Mouse (Mus musculus) lung, embryonic 16.5 days (tissue): ENCODE data around the gene Igfbp5. TPM values are rescaled to one million over a fixed set of nuclear protein-coding genes. Genes with fewer than 3 reads are reported as not detected.

Experiments used
- ATAC-seq: fragments of 200-750 bp; cut with Nextera tagmentation; 2 replicates; pipeline ENCODE4 v1.8.0; 2017; ENCODE audit warnings: low read depth, mild to moderate bottlenecking, moderate library complexity
- H3K27ac ChIP-seq: fragments of 300-500 bp; sonication (generic); 2 replicates; pipeline ENCODE4 v1.5.1; 2014; ENCODE audit warnings: mild to moderate bottlenecking, control low read depth, low read length
- H3K27me3 ChIP-seq: fragments of 300-500 bp; sonication (generic); 2 replicates; pipeline ENCODE4 v1.6.1; 2014; ENCODE audit warnings: low read depth, low read length, mixed read lengths; ENCODE audit not compliant: control insufficient read depth, insufficient read depth
- H3K36me3 ChIP-seq: fragments of 300-500 bp; sonication (generic); 2 replicates; pipeline ENCODE4 v1.6.1; 2014; ENCODE audit warnings: low read length; ENCODE audit not compliant: control insufficient read depth, insufficient read depth
- H3K4me1 ChIP-seq: fragments of 300-500 bp; sonication (generic); replicated peaks from 2 replicates; pipeline ENCODE4 v1.6.1; 2014; ENCODE audit warnings: low read length, mixed read lengths; ENCODE audit not compliant: control insufficient read depth, insufficient read depth
- H3K4me2 ChIP-seq: fragments of 300-500 bp; sonication (generic); 2 replicates; pipeline ENCODE4 v1.6.1; 2014; ENCODE audit warnings: low read depth, low read length, control low read depth
- H3K4me3 ChIP-seq: fragments of 300-500 bp; sonication (generic); 2 replicates; pipeline ENCODE4 v1.5.1; 2014; ENCODE audit warnings: mild to moderate bottlenecking, low read length, control low read depth
- H3K9ac ChIP-seq: fragments of 300-500 bp; sonication (generic); 2 replicates; pipeline ENCODE4 v1.6.1; 2014; ENCODE audit warnings: low read length, control low read depth
- H3K9me3 ChIP-seq: fragments of 300-500 bp; sonication (generic); 2 replicates; pipeline ENCODE4 v1.6.1; 2016; ENCODE audit warnings: low read length; ENCODE audit not compliant: control insufficient read depth
- WGBS: fragments of 180-500 bp; shearing (Covaris S2); extraction: QIAGEN DNeasy Blood & Tissue Kit; methylation state at CpG from one replicate; pipeline ENCODE4 v1.1.7; 2014; 5-methylcytosine and 5-hydroxymethylcytosine counted together
- polyA plus RNA-seq: library from polyadenylated mRNA; unstranded; fragments of >200 nt; fragmentation: Nextera tagmentation; extraction: Ambion mirVana; gene quantifications from 2 replicates; pipeline ENCODE4 v1.2.1, GENCODE M21; 2015

Gene Igfbp5
- polyA plus RNA-seq, 1 experiment from 2014 or later = 72.4 TPM

DNA sequence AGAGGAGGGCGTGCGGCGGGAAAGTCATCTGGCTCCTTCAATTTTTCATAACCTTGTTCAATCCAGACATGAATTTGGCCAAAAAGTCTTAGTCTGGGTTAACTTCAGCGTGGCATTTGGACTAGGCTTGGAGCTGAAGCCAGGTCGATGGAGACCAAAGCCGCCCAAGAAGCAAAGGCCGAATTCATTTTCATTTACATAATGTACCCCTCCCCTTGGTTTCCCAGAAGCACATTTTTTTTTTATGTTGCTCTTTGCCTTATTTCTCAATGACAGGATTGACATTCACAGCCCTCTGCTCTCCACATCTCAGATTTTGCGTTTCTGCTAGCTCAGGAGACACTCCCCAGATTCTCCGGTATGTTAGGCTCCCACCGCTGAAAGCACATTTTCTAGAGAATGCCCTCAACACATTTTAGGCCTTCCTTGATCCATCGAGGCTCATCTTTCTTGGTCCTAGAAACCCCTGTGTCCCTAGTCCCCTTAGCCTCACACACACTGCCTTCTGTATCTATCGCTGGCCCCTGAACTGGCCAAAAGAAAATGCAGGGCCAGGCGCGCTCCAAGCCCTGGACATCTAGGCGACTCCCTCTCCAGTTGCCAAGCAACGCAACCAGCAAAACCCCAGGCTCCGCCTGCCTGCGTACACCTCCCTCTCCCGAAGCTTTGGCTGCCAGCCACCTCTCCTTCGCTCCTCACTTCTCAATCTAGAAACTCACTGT lies 3.9 kb downstream of the Igfbp5 start:
- peak overlapping the region; percentile 40 for H3K9ac ChIP-seq
- WGBS = 1% methylated on average over 20 of the region's 20 CpGs
- peak overlapping the region; percentile 64 for H3K4me3 ChIP-seq
- peak overlapping the region; percentile 70 for H3K4me2 ChIP-seq
- peaks cover 37% of the 10 kb centered on the region for H3K4me1 ChIP-seq
- no peaks in the 10 kb centered on the region for H3K36me3 ChIP-seq
- no peaks in the 10 kb centered on the region for H3K9me3 ChIP-seq
- peak overlapping the region; percentile 58 for H3K27ac ChIP-seq
- peaks cover 12% of the 10 kb centered on the region for H3K27me3 ChIP-seq
- ATAC-seq = peak; percentile 65

DNA sequence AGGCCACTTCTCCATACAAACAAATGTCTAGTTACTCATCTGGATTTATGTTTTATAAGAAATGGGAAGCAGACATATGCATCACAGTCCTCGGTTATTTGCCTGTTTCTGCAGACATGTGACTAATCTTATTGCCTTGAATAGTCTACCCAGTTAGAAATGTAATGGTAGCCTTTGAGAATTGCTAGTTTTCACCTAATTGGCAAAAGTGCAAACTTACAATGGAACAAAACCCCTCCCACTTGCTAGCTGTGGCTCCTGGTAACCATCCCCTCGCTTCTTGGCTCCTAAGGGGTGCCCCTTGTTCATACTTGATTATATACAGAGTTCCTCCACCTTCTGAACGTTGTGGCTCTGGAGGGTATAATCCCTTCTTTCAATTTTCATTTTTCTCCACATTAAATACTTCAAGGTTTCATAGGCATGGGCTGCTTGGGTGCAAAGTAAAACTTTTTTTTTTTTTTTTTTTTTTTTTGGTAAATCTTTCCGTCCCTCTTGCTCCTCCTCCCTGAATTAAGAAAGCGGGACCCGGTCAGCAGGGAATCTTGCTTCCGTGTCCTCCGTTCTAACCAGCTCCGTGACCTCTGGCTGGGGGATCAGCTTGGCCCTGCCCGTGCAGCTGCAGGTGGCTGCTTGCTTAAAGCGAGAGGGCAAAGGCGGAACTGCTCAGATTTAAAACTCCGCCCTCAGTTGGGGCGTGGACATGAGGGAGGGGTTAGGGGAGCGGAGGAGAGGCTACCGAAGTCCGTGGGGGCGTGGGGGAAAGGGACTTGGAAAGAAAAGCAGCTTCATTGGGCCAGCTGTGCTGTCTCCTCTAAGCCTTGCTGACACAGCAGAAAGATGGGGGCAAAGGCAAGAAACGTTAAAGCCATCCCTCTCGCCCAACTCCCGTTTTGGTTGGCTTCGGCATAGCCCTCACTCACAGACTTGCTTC lies 4.7 kb downstream of the Igfbp5 start:
- Histone ChIP-seq H3K27ac (peak overlapping the region; percentile 58), H3K4me3 (peak overlapping the region; percentile 64), H3K9me3 (no peaks in the 10 kb centered on the region), H3K36me3 (no peaks in the 10 kb centered on the region), H3K4me2 (peak overlapping the region; percentile 70), H3K27me3 (peaks cover 12% of the 10 kb centered on the region), H3K4me1 (peaks cover 31% of the 10 kb centered on the region), H3K9ac (peak overlapping the region; percentile 40)
- ATAC-seq = peak; percentile 35
- WGBS = 7% methylated on average over 22 of the region's 22 CpGs

DNA sequence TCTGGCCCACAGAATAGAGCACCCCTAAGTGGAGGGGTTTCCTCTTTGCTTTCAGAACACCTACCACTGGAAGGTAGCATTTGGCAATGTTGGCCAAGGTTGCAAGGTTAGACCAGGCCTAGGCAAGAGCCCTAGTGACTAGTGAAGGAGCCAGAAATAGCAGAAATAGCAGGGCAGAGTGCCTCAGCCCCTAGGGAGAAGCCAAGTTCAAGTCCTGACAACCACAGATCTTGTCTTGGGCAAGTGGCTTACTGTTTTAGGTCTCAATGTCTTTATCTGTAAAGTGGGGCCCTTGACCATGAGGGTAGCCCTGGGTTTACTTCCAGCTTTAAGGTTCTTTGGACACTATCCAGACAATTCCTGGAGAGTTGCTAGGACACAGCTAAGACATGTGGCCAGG lies 5.4 kb downstream of the Igfbp5 start:
- Histone ChIP-seq H3K4me1 (peaks cover 30% of the 10 kb centered on the region), H3K4me2 (no peak overlapping the region), H3K9ac (no peak overlapping the region), H3K36me3 (no peaks in the 10 kb centered on the region), H3K9me3 (no peaks in the 10 kb centered on the region), H3K27me3 (peaks cover 12% of the 10 kb centered on the region), H3K27ac (no peak overlapping the region), H3K4me3 (no peak overlapping the region)
- ATAC-seq = no peak

DNA sequence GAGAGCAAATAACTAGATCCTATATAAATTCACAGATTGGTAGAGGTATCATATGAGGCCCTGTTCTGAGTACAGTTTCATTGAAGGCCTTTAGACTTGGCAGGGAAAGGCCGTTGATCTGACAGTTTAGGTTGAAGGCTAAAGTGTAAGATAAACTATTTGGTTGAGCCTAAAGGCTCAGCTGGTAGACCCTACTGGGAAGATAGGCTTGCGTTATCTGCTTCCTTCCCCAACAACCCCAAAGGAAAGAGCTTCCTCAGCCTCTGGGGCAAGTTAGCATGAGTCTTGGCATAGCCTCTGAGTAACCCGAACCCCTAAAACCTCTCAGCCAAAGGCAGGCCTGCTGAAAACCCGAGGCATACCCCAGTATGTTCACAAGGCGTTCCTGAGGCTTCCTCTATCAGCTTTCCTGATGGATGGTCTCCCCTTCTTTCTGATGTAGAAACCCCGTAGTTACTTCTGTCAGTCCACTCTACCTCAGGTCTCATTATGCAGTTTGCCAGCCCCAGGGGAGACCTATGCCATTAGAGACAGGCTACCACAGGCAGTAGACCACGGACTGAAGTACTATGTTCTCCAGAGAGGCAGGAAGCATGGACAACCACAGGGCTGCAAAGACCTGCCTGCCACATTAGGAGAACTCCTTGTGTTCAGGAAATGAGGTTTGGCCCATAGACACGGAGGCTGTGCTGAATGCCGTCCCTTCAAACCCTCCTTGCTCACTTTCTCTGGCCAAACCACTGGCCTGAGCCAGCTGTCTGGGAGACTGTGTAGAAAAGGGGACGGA lies 6.1 kb downstream of the Igfbp5 start:
- Histone ChIP-seq H3K9me3 (no peaks in the 10 kb centered on the region), H3K9ac (no peak overlapping the region), H3K4me2 (no peak overlapping the region), H3K4me1 (peaks cover 28% of the 10 kb centered on the region), H3K27me3 (peaks cover 5% of the 10 kb centered on the region), H3K36me3 (no peaks in the 10 kb centered on the region; the same call in 1 of the 2 replicates), H3K27ac (no peak overlapping the region), H3K4me3 (no peak overlapping the region)
- ATAC-seq = no peak
- WGBS = 63% methylated on average over 10 of the region's 10 CpGs

DNA sequence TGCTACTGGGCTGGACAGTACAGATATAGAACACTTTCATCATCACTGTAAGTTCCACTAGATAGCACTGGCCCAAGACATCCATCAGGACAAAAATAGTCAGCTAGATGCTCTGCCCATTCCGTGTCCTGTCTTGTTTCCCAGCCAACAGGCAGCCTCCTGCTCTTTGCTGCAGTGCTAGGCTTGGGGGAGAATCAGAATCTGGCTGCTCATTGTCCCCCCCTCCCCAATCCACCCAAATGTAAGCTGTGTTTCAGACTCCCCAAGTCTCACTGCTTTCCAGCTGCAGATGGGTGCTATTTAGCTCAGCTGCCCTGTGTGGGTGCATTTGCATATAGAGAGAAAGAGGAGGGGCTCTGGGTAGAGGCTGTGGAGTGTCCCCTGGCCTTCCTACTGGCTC lies 7.3 kb downstream of the Igfbp5 start:
- ATAC-seq = no peak
- Histone ChIP-seq H3K27ac (no peak overlapping the region), H3K9ac (no peak overlapping the region), H3K36me3 (peaks cover 8% of the 10 kb centered on the region), H3K27me3 (peaks cover 3% of the 10 kb centered on the region; the same call in 1 of the 2 replicates), H3K4me2 (no peak overlapping the region), H3K4me3 (no peak overlapping the region), H3K9me3 (no peaks in the 10 kb centered on the region), H3K4me1 (peaks cover 28% of the 10 kb centered on the region)
- WGBS = 52% methylated on average over 1 of the region's 1 CpGs

DNA sequence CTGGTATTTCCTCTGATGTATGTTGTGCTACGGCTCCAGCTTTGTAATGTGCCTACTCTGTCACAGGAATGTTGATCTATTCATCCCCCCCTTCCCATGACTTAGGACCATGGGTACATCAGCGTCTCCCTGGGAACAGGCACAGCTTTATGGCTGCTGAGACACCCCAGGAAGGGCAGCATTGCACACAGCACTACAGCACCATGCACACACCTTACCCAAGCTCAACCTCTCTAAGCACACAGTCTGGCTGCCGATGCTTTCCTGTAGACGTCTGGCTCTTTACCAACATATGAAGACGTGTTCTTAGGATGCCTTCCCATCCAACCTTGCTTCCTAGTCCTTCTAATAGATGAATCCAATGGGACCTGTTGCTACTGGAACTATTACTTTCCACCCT lies 8.3 kb downstream of the Igfbp5 start:
- H3K4me1 ChIP-seq = peaks cover 19% of the 10 kb centered on the region
- no peak overlapping the region for H3K4me2 ChIP-seq
- ATAC-seq = no peak

DNA sequence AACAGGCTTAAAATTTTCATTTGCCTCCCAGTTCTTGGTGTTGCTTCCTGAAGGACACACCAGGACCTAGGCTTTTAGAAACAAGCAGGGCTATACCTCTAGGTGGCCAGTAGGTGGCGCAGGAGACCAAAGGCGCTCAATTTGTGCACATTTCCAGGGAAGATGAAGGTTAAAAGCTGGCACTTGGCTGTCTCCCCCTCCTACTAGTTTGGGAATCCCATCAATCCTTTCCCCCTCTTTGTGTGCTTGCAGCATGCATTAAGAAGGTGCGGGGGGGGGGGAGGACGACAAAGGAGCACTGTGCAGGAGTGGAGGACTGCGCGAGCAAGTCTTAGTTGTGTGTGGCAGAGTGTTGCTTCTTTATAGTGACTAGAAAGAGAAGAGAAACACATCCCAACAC lies 8.8 kb downstream of the Igfbp5 start:
- Histone ChIP-seq H3K4me2 (no peak overlapping the region), H3K9me3 (no peaks in the 10 kb centered on the region), H3K4me3 (no peak overlapping the region), H3K27me3 (no peaks in the 10 kb centered on the region), H3K9ac (no peak overlapping the region), H3K4me1 (peaks cover 15% of the 10 kb centered on the region), H3K27ac (no peak overlapping the region), H3K36me3 (peaks cover 8% of the 10 kb centered on the region)
- 20% methylated on average over 6 of the region's 6 CpGs for WGBS
- ATAC-seq = no peak

More for the DNA sequence above, 8.3 kb downstream of the Igfbp5 start:
- H3K4me3 ChIP-seq = no peak overlapping the region
- H3K27me3 ChIP-seq = no peaks in the 10 kb centered on the region
- H3K9ac ChIP-seq = no peak overlapping the region
- no peaks in the 10 kb centered on the region for H3K9me3 ChIP-seq
- 39% methylated on average over 5 of the region's 5 CpGs for WGBS
- H3K27ac ChIP-seq = no peak overlapping the region
- peaks cover 8% of the 10 kb centered on the region for H3K36me3 ChIP-seq

DNA sequence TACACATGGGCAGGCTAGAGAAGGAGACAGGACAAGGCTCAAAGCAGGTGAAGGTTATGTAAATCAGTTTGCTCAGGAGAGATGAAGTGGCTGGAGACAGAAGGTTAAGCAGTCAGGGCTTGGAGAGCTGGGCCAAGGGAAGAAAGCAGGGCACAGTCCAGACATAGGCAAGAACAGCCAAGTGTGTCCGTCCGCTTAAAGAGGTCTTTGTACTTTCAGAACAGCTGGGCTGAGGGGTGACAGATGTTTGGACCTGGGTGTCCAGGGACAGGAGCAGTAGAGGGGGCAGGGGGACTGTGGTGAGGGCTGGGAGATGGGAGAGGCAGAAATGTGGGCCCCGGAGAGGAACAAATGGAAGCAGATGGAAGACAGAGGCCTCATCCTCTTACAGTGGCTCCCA lies 10.4 kb downstream of the Igfbp5 start:
- H3K9me3 ChIP-seq = no peaks in the 10 kb centered on the region
- no peak overlapping the region for H3K4me3 ChIP-seq
- peaks cover 13% of the 10 kb centered on the region for H3K36me3 ChIP-seq
- no peak for ATAC-seq
- no peak overlapping the region for H3K4me2 ChIP-seq
- H3K9ac ChIP-seq = no peak overlapping the region
- H3K4me1 ChIP-seq = peaks cover 7% of the 10 kb centered on the region
- no peaks in the 10 kb centered on the region for H3K27me3 ChIP-seq
- WGBS = 66% methylated on average over 3 of the region's 3 CpGs
- H3K27ac ChIP-seq = no peak overlapping the region

DNA sequence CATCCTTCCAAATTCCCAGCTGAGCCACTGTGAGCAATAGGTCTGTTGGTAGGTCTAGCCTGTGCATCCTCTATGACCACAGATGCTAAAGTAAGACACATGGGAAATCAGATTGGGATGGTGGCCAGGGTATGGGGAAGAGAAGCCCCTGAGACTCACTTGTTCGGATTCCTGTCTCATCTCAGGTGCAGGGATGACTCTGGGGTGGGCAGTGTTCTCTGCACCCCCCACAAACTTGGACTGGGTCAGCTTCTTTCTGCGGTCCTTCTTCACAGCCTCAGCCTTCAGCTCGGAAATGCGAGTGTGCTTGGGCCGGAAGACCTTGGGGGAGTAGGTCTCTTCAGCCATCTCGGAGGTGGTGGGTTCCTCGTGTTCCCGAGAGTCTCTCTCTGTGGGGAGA lies 11.0 kb downstream of the Igfbp5 start:
- ATAC-seq = no peak
- 84% methylated on average over 8 of the region's 8 CpGs for WGBS
- H3K36me3 ChIP-seq = peaks cover 18% of the 10 kb centered on the region

More for the DNA sequence above, 11.0 kb downstream of the Igfbp5 start:
- Histone ChIP-seq H3K4me3 (no peak overlapping the region), H3K4me2 (no peak overlapping the region), H3K27ac (no peak overlapping the region), H3K9ac (no peak overlapping the region), H3K9me3 (no peaks in the 10 kb centered on the region), H3K4me1 (peaks cover 5% of the 10 kb centered on the region; the same call in 1 of the 2 replicates), H3K27me3 (no peaks in the 10 kb centered on the region)
